Mouse (Mus musculus) hindbrain, embryonic 13.5 days (tissue): ENCODE measurements around the gene Vps29. TPM values are rescaled to one million over a fixed set of nuclear protein-coding genes. Genes with fewer than 3 reads are reported as not detected.

Experiments used
- ATAC-seq: fragments of 200-750 bp; cut with Nextera tagmentation; 2 replicates; pipeline ENCODE4 v1.8.0; 2017; ENCODE audit warnings: moderate TSS enrichment; ENCODE audit not compliant: low FRiP score
- H3K27ac ChIP-seq: fragments of 300-500 bp; sonication (generic); 2 replicates; pipeline ENCODE4 v1.5.1; 2015; ENCODE audit warnings: inconsistent platforms, mild to moderate bottlenecking, moderate library complexity
- H3K27me3 ChIP-seq: fragments of 300-500 bp; sonication (generic); 2 replicates; pipeline ENCODE4 v1.6.1; 2015; ENCODE audit warnings: mild to moderate bottlenecking, inconsistent platforms
- H3K36me3 ChIP-seq: fragments of 300-500 bp; sonication (generic); 2 replicates; pipeline ENCODE4 v1.6.1; 2015; ENCODE audit warnings: mild to moderate bottlenecking, inconsistent platforms
- H3K4me1 ChIP-seq: fragments of 300-500 bp; sonication (generic); replicated peaks from 2 replicates; pipeline ENCODE4 v1.6.1; 2015; ENCODE audit warnings: inconsistent platforms
- H3K4me2 ChIP-seq: fragments of 300-500 bp; sonication (generic); 2 replicates; pipeline ENCODE4 v1.6.1; 2015; ENCODE audit warnings: inconsistent platforms, mild to moderate bottlenecking, moderate library complexity
- H3K4me3 ChIP-seq: fragments of 300-500 bp; sonication (generic); 2 replicates; pipeline ENCODE4 v1.5.1; 2015; ENCODE audit warnings: mild to moderate bottlenecking, inconsistent platforms
- H3K9ac ChIP-seq: fragments of 300-500 bp; sonication (generic); 2 replicates; pipeline ENCODE4 v1.6.1; 2015; ENCODE audit warnings: mild to moderate bottlenecking, inconsistent platforms
- H3K9me3 ChIP-seq: fragments of 300-500 bp; sonication (generic); 2 replicates; pipeline ENCODE4 v1.6.1; 2016; ENCODE audit warnings: inconsistent platforms
- WGBS: fragments of 180-500 bp; shearing (Covaris S2); methylation state at CpG from one replicate; pipeline ENCODE4 v1.1.7; 2015; 5-methylcytosine and 5-hydroxymethylcytosine counted together
- polyA plus RNA-seq: library from polyadenylated mRNA; unstranded; fragments of >200 nt; fragmentation: Nextera tagmentation; extraction: Ambion mirVana; gene quantifications from 2 replicates; pipeline ENCODE4 v1.2.1, GENCODE M21; 2015

Vps29 gene
- polyA plus RNA-seq, 1 experiment from 2014 or later: 297 TPM

- no peak overlapping the region for H3K4me3 ChIP-seq
- 79% methylated on average over 4 of the region's 4 CpGs for WGBS
- H3K9me3 ChIP-seq: no peaks in the 10 kb centered on the region; the same call in 1 of the 2 replicates
- no peak overlapping the region for H3K27ac ChIP-seq
- no peaks in the 10 kb centered on the region for H3K36me3 ChIP-seq
- H3K27me3 ChIP-seq: no peaks in the 10 kb centered on the region
- H3K4me2 ChIP-seq: no peak overlapping the region
- H3K9ac ChIP-seq: no peak overlapping the region
- no peak for ATAC-seq
- no peaks in the 10 kb centered on the region for H3K4me1 ChIP-seq
These were observed 8.4 kb upstream of the Vps29 start for GRCm38 (mm10) chr5:122345777-122346176.

GRCm38 (mm10) chr5:122354492-122355067 lies 411 bp downstream of the Vps29 start:
- no peaks in the 10 kb centered on the region for H3K9me3 ChIP-seq
- peak overlapping the region; percentile 95 for H3K9ac ChIP-seq
- under 1% methylated on average over 57 of the region's 57 CpGs for WGBS
- H3K4me1 ChIP-seq: peaks cover 16% of the 10 kb centered on the region
- H3K4me3 ChIP-seq: peak overlapping the region; percentile 91
- peak overlapping the region; percentile 76 for H3K4me2 ChIP-seq
- ATAC-seq: peak; percentile 84
- no peaks in the 10 kb centered on the region for H3K27me3 ChIP-seq
- peaks cover under 1% of the 10 kb centered on the region; the same call in 1 of the 2 replicates for H3K36me3 ChIP-seq
- H3K27ac ChIP-seq: peak overlapping the region; percentile 88

- peak; percentile 87 for ATAC-seq
- peaks cover 49% of the 10 kb centered on the region for H3K36me3 ChIP-seq
- under 1% methylated on average over 29 of the region's 46 CpGs for WGBS
These were observed 17.5 kb downstream of the Vps29 start, which contains the start of gene Gpn3 for GRCm38 (mm10) chr5:122371591-122372191. Gpn3 (plus strand) TSS chr5:122371876.

DNA sequence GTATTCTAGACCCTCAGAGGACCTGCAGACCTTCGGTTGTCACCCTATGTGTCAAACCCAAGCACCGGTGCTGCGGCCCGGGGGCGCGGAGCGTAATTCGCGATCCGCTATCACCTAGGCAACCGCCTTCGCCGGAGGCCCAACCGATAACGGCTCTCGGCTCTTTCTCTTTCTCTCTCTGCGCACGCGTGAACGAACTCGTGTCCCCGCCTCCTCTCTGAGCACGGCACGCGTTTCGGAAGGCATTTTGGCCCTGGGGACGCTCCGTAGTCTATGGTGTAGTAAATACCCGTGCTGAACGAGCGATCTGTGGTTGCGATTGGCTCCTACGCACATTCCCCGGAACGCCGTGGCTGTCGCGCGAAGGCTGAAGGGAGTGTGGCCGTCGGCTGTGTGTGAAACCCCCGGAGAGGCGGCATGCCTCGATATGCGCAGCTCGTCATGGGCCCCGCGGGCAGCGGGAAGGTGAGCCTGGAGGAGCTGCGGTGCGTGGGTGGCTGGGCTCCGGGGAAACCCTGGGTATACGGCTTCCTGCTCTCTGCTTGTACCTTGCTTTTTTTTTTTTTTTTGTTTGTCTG lies 18.1 kb downstream of the Vps29 start, which contains the start of gene Fam216a:
Gene Fam216a (minus strand): TSS at position 173 of the 578 bp plus-strand sequence.
- Histone ChIP-seq H3K27ac (peak within 1 kb of the TSS; percentile 97), H3K4me3 (peak within 1 kb of the TSS; percentile 83), H3K9me3 (no peaks in the 10 kb centered on the region), H3K4me1 (peaks cover 26% of the 10 kb centered on the region), H3K36me3 (peaks cover 48% of the 10 kb centered on the region), H3K4me2 (peak within 1 kb of the TSS; percentile 77), H3K9ac (peak within 1 kb of the TSS; percentile 92), H3K27me3 (no peaks in the 10 kb centered on the region)
- WGBS: under 1% methylated on average over 53 of the region's 53 CpGs
- ATAC-seq: peak; percentile 95

More at GRCm38 (mm10) chr5:122371591-122372191, 17.5 kb downstream of the Vps29 start, which contains the start of gene Gpn3:
- Histone ChIP-seq H3K4me3 (peak within 1 kb of the TSS; percentile 83), H3K4me2 (peak within 1 kb of the TSS; percentile 77), H3K9me3 (no peaks in the 10 kb centered on the region), H3K27me3 (no peaks in the 10 kb centered on the region), H3K27ac (peak within 1 kb of the TSS; percentile 97), H3K4me1 (peaks cover 26% of the 10 kb centered on the region), H3K9ac (peak within 1 kb of the TSS; percentile 92)

DNA sequence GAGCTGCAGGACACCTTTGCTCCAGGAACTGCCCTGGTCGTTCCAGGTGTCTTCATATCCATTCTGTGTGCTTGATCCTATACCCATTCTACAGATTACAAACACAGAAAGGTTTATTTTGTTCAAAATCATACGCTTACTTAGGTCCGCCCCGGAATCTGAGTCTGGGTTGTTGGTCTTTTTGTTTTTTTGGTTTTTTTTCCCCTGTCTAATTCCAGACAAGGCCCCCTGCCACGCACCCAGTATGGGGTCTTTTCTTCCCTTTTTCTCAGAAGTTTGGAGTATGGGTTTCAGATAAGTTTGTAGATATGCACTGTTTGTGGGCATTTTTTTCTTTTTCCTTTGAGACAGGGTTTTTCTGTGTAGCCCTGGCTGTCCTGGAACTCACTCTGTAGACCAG lies 18.7 kb downstream of the Vps29 start:
- H3K27me3 ChIP-seq: no peaks in the 10 kb centered on the region
- H3K9me3 ChIP-seq: no peaks in the 10 kb centered on the region
- peak overlapping the region; percentile 92 for H3K9ac ChIP-seq
- 7% methylated on average over 5 of the region's 5 CpGs for WGBS
- peak overlapping the region; percentile 97 for H3K27ac ChIP-seq
- H3K4me3 ChIP-seq: peak overlapping the region; percentile 83
- peak overlapping the region; percentile 77 for H3K4me2 ChIP-seq
- peaks cover 26% of the 10 kb centered on the region for H3K4me1 ChIP-seq
- H3K36me3 ChIP-seq: peaks cover 42% of the 10 kb centered on the region
- no peak for ATAC-seq

GRCm38 (mm10) chr5:122377101-122377833 lies 23.1 kb downstream of the Vps29 start:
- Histone ChIP-seq H3K4me3 (no peak overlapping the region), H3K9ac (no peak overlapping the region), H3K9me3 (no peaks in the 10 kb centered on the region), H3K27me3 (no peaks in the 10 kb centered on the region), H3K4me2 (no peak overlapping the region), H3K36me3 (peaks cover 55% of the 10 kb centered on the region), H3K27ac (no peak overlapping the region), H3K4me1 (peaks cover 12% of the 10 kb centered on the region)
- ATAC-seq: no peak
- WGBS: 93% methylated on average over 4 of the region's 4 CpGs

DNA sequence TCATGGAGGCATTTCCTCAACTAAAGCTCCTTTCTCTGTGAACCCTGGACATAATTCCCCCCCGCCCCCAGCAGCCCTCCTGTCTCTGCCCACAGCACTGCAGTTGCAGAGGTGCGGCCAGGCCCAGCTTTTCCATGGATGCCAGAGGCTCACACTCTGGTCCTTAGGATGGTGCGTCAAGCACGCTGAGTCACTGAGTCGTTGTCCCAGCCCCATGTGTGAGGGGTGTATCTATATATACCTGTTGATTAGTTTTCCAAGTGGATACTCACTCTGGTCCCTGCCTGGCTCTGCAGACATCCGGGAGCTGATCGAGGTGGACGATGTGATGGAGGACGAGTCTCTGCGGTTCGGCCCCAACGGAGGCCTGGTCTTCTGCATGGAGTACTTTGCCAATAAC lies 24.0 kb downstream of the Vps29 start:
- H3K4me1 ChIP-seq: peaks cover 6% of the 10 kb centered on the region
- H3K9ac ChIP-seq: no peak overlapping the region
- H3K9me3 ChIP-seq: no peaks in the 10 kb centered on the region
- WGBS: 95% methylated on average over 12 of the region's 12 CpGs
- no peaks in the 10 kb centered on the region for H3K27me3 ChIP-seq
- peaks cover 61% of the 10 kb centered on the region for H3K36me3 ChIP-seq
- ATAC-seq: no peak
- H3K4me2 ChIP-seq: no peak overlapping the region
- H3K27ac ChIP-seq: no peak overlapping the region
- H3K4me3 ChIP-seq: no peak overlapping the region

GRCm38 (mm10) chr5:122379374-122380155 lies 25.4 kb downstream of the Vps29 start:
- Histone ChIP-seq H3K4me3 (no peak overlapping the region), H3K9ac (no peak overlapping the region), H3K9me3 (no peaks in the 10 kb centered on the region), H3K4me1 (no peaks in the 10 kb centered on the region), H3K4me2 (no peak overlapping the region), H3K27ac (no peak overlapping the region), H3K36me3 (peaks cover 52% of the 10 kb centered on the region), H3K27me3 (no peaks in the 10 kb centered on the region)
- ATAC-seq: peak; percentile 52; the same call in 1 of the 2 replicates
- WGBS: 56% methylated on average over 11 of the region's 11 CpGs

GRCm38 (mm10) chr5:122390006-122390405 lies 35.8 kb downstream of the Vps29 start:
- Histone ChIP-seq H3K27ac (no peak overlapping the region), H3K36me3 (no peaks in the 10 kb centered on the region), H3K4me1 (peaks cover 14% of the 10 kb centered on the region), H3K4me2 (no peak overlapping the region), H3K9me3 (no peaks in the 10 kb centered on the region), H3K4me3 (no peak overlapping the region), H3K27me3 (no peaks in the 10 kb centered on the region), H3K9ac (no peak overlapping the region)
- no peak for ATAC-seq
- WGBS: 91% methylated on average over 5 of the region's 5 CpGs

DNA sequence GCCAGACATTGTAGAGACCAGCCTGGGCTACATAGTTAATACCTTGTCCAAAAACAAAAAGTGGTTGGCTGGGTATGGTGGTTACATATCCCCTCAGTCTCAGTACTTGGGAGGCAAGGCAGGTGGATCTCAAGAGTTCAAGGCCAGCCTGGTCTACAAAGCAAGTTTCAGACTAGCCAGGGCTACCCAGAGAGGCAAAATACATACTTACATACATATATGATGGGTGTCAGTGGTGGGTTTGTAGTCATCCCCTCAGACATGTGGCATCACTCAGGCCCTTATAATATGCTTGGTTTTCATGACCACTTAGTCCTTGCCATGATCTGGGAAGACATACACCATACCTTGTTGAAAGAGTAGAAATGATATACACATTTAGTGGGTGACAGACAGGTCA lies 36.5 kb downstream of the Vps29 start:
- Histone ChIP-seq H3K36me3 (no peaks in the 10 kb centered on the region), H3K9me3 (no peaks in the 10 kb centered on the region), H3K4me1 (peaks cover 14% of the 10 kb centered on the region), H3K4me3 (no peak overlapping the region), H3K9ac (no peak overlapping the region), H3K27me3 (no peaks in the 10 kb centered on the region), H3K4me2 (no peak overlapping the region), H3K27ac (no peak overlapping the region)
- no peak for ATAC-seq

DNA sequence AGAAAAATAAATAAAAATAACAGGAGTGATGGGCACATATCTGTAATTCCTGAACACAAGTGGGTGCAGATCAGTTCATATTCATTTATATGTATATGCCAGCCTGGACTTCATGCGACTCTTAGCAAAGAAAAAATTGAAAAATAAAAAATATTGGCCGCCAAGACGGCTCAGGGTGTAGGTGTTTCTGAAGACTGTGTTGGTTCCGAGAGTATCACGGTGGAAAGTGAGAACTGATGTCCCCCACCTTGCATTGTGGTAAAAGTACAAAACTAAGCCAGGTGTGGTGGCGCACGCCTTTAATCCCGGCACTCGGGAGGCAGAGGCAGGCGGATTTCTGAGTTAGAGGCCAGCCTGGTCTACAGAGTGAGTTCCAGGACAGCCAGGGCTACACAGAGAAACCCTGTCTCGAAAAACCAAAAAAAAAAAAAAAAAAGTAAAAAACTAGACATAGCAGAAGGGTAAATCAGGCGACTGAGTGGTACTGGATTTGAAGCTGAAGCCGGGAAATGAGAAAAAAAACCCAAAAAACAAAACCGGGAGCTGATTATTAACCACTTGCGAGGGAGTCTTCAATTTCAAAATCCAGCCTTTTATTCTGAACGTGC lies 37.1 kb downstream of the Vps29 start:
- Histone ChIP-seq H3K4me3 (peak overlapping the region; percentile 85), H3K27me3 (no peaks in the 10 kb centered on the region), H3K9ac (no peak overlapping the region), H3K4me2 (peak overlapping the region; percentile 27), H3K9me3 (no peaks in the 10 kb centered on the region), H3K36me3 (peaks cover under 1% of the 10 kb centered on the region; the same call in 1 of the 2 replicates), H3K27ac (peak overlapping the region; percentile 72; the same call in 1 of the 2 replicates), H3K4me1 (peaks cover 14% of the 10 kb centered on the region)
- ATAC-seq: 0 out of 2 replicates have a peak, but pooled peaks have one; percentile 21
- 51% methylated on average over 16 of the region's 16 CpGs for WGBS
